Mouse (Mus musculus) heart, postnatal 0 days (tissue): ENCODE results near the gene Slc25a33.

Experiments
- CTCF ChIP-seq: IDR thresholded peaks from 2 replicates; pipeline ENCODE4 v1.5.1; 2016; ENCODE audit warnings: antibody characterized with exemption, control low read depth, low read depth
- EP300 ChIP-seq: IDR thresholded peaks from 2 replicates; pipeline ENCODE4 v1.6.1; 2016; ENCODE audit warnings: antibody characterized with exemption, low read depth

- TF ChIP-seq EP300 (no peak), CTCF (no peak)
These were observed 26.0 kb upstream of the Slc25a33 start for GRCm38 (mm10) chr4:149800172-149800464.
